Mouse (Mus musculus): ENCODE data around the gene Gnas.

The Gnas gene

DNA sequence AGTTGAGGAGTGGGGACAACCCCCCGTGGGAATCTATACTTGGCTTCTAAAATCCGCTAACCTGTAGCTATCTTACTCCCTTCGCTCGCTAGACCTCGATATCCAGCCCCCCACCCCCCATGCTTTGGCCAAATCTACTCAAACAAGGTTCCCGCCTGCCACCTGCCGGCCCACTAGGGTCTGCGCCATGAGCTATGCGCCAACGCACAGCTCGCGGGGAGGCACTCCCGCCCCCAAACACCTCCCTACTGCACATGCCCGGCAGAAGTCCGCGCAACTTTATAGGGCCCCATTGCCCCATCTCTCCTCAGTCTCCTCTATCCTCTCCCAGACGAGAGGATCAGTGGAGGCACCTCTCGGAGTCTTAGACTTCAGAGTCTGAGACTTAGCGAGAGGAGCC lies at the start of gene Gnas:
Gene Gnas, plus strand, starts transcription at position 310 of the 400 bp plus-strand sequence.
- in situ Hi-C loops (cut with MboI; ENCODE audit: low sequenced_read_pairs) = no loop called here

DNA sequence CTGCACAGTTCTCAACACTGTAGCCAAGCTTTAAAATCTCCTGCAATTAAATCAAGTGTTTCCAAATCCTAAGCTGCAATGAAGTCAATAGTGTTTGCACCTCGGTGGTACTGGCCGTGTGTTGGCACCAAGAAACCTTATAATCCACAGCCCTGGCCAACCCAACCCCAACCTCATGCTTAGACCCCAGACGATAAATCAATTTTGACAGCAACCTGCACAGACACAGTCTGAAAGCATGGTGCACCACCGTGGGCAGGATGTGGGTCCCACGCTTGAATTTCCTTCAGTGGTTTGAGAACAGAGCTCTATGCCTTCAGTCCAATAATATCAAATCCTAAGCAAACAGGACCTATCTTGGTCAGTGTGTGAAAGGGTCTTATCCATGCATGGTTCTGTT lies 41.7 kb upstream of the Gnas start:
- in situ Hi-C loops (cut with MboI; ENCODE audit: low sequenced_read_pairs) = no loop called here

- in situ Hi-C loops (cut with MboI; ENCODE audit: low sequenced_read_pairs) = no loop called here
Measured at GRCm38 (mm10) chr2:174251963-174252362, 32.2 kb upstream of the Gnas start.

DNA sequence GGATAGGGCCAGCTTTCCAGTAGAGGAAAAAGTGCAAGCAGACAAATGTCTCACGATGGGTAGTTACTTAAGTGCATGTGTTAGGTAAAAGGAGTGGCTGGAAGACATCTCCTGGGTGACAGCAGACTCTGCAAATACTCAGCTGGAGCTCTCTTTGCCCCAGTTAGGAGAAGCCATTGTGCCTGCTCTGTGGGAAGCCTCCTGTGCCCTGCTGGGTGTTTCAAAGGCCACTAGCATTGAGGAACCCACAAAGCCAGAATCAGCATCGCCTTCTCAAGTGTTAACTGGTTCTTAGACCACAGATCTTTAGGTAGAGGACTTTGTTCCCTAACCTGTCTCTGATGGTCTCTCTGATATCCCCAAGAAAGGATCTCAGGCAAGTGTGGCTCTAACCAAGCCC lies 26.8 kb upstream of the Gnas start:
- in situ Hi-C loops (cut with MboI; ENCODE audit: low sequenced_read_pairs) = no loop called here

DNA sequence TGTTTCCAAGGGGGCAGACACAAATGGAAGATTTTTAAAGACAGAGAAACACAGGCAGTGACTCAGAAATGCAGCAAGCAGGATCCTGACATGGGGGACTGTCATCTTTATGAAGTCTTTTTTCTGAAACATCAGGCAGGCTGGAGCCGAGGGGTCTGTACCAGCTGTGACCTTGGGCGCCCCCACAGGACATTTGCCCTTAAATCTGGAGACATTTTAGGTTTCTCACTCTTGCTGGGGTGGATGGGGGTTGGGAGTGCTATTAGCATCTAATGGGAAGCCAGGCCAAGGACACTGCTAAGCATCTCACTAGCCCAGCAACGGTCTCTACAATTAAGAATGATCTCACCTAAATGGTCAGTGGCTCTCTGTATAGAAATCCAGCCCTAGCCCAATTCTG lies 24.1 kb upstream of the Gnas start:
- in situ Hi-C loops (cut with MboI; ENCODE audit: low sequenced_read_pairs) = no loop called here

DNA sequence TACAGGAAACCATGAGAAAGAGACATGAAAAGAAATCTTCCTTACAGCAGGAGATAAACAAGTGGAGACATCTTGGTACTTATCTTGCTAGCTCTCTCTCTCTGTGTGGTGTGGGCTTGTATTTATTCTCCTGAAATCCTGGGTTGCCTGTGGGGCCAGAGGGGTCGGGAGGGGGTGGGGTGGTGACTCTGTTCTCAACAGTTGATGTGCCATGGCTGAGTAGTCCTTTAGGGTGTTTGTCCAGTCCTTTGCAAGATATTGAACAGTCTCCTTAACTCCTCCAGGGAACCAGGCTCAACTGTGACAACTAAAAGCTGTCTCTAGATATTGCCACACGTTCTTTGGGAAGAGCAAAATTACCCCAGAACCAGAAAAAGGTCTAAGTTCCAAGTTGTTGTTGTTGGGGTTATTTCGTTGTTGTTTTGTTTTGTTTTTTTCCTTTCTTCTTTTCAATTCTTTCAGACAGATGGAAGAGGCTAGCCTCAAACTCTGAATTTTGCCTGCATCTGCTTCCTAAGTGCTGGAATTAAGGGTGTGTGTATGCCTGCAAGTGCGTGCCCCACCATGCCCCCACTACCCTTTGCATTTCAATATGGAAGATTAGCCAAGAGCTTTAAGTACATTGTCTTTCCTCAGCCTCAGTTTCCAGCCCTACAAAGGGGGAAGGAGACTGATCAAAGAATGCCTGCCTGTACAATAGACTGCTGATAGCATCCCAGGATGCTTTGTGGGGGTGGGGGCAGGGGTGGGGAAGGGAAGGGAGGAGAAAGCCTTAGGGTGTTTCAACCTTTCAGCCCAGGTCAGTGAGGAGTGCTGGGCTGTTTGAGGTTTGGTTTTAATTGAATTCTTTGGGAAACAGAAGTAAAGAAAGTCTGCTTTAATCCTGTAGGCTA lies 23.0 kb upstream of the Gnas start:
- in situ Hi-C loops (cut with MboI; ENCODE audit: low sequenced_read_pairs) = no loop called here

GRCm38 (mm10) chr2:174261801-174262200 lies 22.3 kb upstream of the Gnas start:
- in situ Hi-C loops (cut with MboI; ENCODE audit: low sequenced_read_pairs) = no loop called here

DNA sequence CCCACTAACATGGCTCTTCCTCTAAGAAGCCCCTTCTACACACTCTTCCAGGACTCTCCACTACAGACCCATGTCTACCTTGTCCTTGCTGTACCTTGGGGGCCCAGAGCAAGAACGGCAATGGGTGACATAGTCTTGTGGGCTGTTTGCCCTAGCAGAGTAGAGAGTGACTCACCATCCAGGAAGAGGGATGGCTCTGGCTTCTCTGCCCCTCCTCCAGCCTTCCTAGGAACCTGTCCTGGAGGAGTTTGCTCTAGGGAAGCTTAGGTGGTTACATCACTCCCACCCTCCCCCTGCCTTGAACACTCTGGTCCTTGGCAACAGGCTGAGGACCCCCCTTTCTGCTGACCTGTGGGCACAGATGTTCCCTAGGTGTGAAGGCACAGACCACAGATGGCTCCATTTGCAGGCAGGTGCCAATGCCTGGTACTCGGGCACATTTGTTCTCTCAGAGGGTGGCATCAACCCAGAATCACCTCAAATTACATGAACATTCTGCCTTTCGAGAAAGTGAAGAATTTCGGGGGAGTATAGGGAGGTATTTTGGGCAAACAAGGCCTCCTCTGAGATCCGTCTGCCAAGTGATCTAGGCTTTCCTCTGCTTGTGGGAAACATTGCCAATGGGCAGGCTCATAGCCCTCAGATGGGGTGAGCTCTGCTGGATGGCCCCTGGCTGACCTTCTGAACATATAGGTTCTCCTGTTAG lies 20.9 kb upstream of the Gnas start:
- in situ Hi-C loops (cut with MboI; ENCODE audit: low sequenced_read_pairs) = no loop called here

GRCm38 (mm10) chr2:174264248-174264647 lies 19.9 kb upstream of the Gnas start:
- in situ Hi-C loops (cut with MboI; ENCODE audit: low sequenced_read_pairs) = no loop called here

DNA sequence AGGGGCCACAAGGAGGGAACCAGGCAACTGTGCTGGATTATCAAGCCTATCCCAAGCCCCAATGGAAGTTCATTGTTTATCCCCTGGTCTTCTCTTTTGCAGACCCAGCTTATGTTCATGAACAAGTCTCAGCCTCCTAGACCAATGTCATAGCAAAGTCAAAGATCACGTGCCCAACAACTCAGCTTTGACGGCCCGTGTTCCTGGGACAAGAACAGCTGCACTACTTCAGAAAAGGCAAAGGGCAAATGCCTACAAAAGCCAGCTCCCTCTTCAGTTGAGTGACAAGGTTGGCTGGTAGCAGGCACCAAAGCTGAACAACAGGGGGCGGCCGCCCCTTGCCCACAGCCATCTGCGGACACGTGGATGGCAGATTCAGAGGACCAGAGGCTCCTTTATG lies 13.7 kb upstream of the Gnas start:
- in situ Hi-C loops (cut with MboI; ENCODE audit: low sequenced_read_pairs) = no loop called here

- in situ Hi-C loops (cut with MboI; ENCODE audit: low sequenced_read_pairs) = no loop called here
Measured at GRCm38 (mm10) chr2:174271459-174271858, 12.7 kb upstream of the Gnas start.

GRCm38 (mm10) chr2:174273131-174273530 lies 11.0 kb upstream of the Gnas start:
- in situ Hi-C loops (cut with MboI; ENCODE audit: low sequenced_read_pairs) = no loop called here

- in situ Hi-C loops (cut with MboI; ENCODE audit: low sequenced_read_pairs) = no loop called here
Measured at GRCm38 (mm10) chr2:174273961-174274360, 10.2 kb upstream of the Gnas start.

DNA sequence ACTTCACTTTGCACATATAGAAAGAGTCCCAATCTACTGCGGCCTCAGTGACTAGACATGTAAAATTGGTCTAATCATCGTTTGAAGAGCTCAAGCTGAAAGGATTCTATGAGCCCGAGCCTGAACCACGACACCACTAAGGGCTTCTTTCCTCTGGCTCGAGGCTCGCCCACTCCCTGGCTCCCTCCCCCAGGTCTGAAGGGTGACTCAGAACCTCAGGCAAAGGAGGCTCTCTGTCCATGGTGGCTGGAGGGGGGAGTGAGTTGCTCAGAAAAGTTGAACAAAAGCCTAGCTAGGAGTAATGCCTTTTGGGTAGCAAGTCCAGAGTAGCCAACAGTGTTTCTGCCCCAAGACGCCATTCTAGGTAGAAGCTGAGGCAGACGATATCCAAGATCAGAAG lies 4.3 kb upstream of the Gnas start:
- in situ Hi-C loops (cut with MboI; ENCODE audit: low sequenced_read_pairs) = no loop called here

- in situ Hi-C loops (cut with MboI; ENCODE audit: low sequenced_read_pairs) = no loop called here
Measured at GRCm38 (mm10) chr2:174283341-174283740, 779 bp upstream of the Gnas start.

DNA sequence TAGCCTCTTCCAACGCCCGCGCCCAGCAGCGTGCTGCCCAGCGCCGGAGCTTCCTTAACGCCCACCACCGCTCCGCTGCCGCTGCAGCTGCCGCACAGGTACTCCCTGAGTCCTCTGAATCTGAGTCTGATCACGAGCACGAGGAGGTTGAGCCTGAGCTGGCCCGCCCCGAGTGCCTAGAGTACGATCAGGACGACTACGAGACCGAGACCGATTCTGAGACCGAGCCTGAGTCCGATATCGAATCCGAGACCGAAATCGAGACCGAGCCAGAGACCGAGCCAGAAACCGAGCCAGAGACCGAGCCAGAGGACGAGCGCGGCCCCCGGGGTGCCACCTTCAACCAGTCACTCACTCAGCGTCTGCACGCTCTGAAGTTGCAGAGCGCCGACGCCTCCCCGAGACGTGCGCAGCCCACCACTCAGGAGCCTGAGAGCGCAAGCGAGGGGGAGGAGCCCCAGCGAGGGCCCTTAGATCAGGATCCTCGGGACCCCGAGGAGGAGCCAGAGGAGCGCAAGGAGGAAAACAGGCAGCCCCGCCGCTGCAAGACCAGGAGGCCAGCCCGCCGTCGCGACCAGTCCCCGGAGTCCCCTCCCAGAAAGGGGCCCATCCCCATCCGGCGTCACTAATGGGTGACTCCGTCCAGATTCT lies 812 bp downstream of the Gnas start:
- in situ Hi-C loops (cut with MboI; ENCODE audit: low sequenced_read_pairs) = no loop called here

- in situ Hi-C loops (cut with MboI; ENCODE audit: low sequenced_read_pairs) = no loop called here
Measured at GRCm38 (mm10) chr2:174285921-174286470, 1.9 kb downstream of the Gnas start.

DNA sequence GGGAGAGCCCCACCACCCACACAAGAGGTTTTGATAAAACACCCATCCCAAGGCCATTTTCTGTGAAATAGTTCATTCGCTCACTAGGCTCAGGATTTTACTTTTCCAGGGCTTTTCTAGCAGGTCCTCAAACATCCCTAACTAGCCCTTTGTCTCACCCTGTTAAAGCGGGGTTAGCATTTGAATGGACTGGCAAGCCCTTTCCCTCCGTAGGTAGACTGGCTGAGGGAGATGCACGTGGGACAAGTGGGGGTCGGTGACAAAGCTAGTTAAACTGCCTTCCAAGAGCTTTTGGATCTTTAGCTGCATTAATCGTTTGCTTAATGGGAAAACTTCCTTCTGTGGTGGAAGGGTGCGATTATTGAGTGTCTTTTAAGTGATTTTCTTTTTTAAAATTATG lies 3.8 kb downstream of the Gnas start:
- in situ Hi-C loops (cut with MboI; ENCODE audit: low sequenced_read_pairs) = no loop called here

GRCm38 (mm10) chr2:174288673-174289430 lies 4.7 kb downstream of the Gnas start:
- in situ Hi-C loops (cut with MboI; ENCODE audit: low sequenced_read_pairs) = no loop called here

GRCm38 (mm10) chr2:174291029-174291661 lies 7.0 kb downstream of the Gnas start:
- in situ Hi-C loops (cut with MboI; ENCODE audit: low sequenced_read_pairs) = no loop called here
